Mouse (Mus musculus): ENCODE data around the gene Itgb2l.
A peak's percentile ranks its signal among the peaks of the same experiment; 100 is the strongest.
"Not testable (repeated sequence)": the region's sequence is repeated elsewhere in the genome, so short reads cannot be mapped to it uniquely, and the experiment has no call there.

The Itgb2l gene

GRCm38 (mm10) chr16:96443468-96443867 lies at the start of gene Itgb2l:
Itgb2l (minus strand) TSS chr16:96443619.
- DNase-seq: no peak

- DNase-seq: no peak
Measured at GRCm38 (mm10) chr16:96491530-96491929, 48.1 kb upstream of the Itgb2l start.

- DNase-seq: no peak
Measured at GRCm38 (mm10) chr16:96488038-96488437, 44.6 kb upstream of the Itgb2l start.

GRCm38 (mm10) chr16:96487007-96487684 lies 43.7 kb upstream of the Itgb2l start:
- no peak for DNase-seq

- DNase-seq: no peak
Measured at GRCm38 (mm10) chr16:96481791-96482190, 38.4 kb upstream of the Itgb2l start.

- no peak for DNase-seq
Measured at GRCm38 (mm10) chr16:96474185-96474584, 30.8 kb upstream of the Itgb2l start.

- no peak for DNase-seq
Measured at GRCm38 (mm10) chr16:96472816-96473215, 29.4 kb upstream of the Itgb2l start.

- DNase-seq: no peak
Measured at GRCm38 (mm10) chr16:96472361-96472760, 28.9 kb upstream of the Itgb2l start.

GRCm38 (mm10) chr16:96469640-96470039 lies 26.2 kb upstream of the Itgb2l start:
- DNase-seq: peak; percentile 52

GRCm38 (mm10) chr16:96468698-96469097 lies 25.3 kb upstream of the Itgb2l start:
- DNase-seq: peak; percentile 71

GRCm38 (mm10) chr16:96468011-96468410 lies 24.6 kb upstream of the Itgb2l start:
- no peak for DNase-seq

GRCm38 (mm10) chr16:96467445-96467844 lies 24.0 kb upstream of the Itgb2l start, which contains the start of gene Pcp4:
Pcp4 (plus strand) TSS chr16:96467606.
- DNase-seq: peak; percentile 91

GRCm38 (mm10) chr16:96460788-96461187 lies 17.4 kb upstream of the Itgb2l start:
- DNase-seq: no peak

GRCm38 (mm10) chr16:96459356-96459755 lies 15.9 kb upstream of the Itgb2l start:
- no peak for DNase-seq

- DNase-seq: no peak
Measured at GRCm38 (mm10) chr16:96457612-96458011, 14.2 kb upstream of the Itgb2l start.

- no peak for DNase-seq
Measured at GRCm38 (mm10) chr16:96454086-96454485, 10.7 kb upstream of the Itgb2l start.

GRCm38 (mm10) chr16:96450871-96451270 lies 7.5 kb upstream of the Itgb2l start:
- not testable (repeated sequence) for DNase-seq

- DNase-seq: no peak
Measured at GRCm38 (mm10) chr16:96441826-96442225, 1.6 kb downstream of the Itgb2l start.

- no peak for DNase-seq
Measured at GRCm38 (mm10) chr16:96440871-96441270, 2.5 kb downstream of the Itgb2l start.

GRCm38 (mm10) chr16:96439682-96440081 lies 3.7 kb downstream of the Itgb2l start:
- no peak for DNase-seq

GRCm38 (mm10) chr16:96438946-96439345 lies 4.5 kb downstream of the Itgb2l start:
- DNase-seq: no peak

- no peak for DNase-seq
Measured at GRCm38 (mm10) chr16:96434024-96434785, 9.2 kb downstream of the Itgb2l start.

GRCm38 (mm10) chr16:96433266-96433665 lies 10.2 kb downstream of the Itgb2l start:
- no peak for DNase-seq

GRCm38 (mm10) chr16:96429046-96429445 lies 14.4 kb downstream of the Itgb2l start:
- no peak for DNase-seq

Data from right cerebral cortex, postnatal 14 days (tissue).